Mouse (Mus musculus): ENCODE results near the gene Emilin2. TPM values are rescaled to one million over a fixed set of nuclear protein-coding genes. Genes with fewer than 3 reads are reported as not detected.

Gene Emilin2
- total and polyA plus RNA-seq, 3 experiments = 0.34 to 0.38 TPM; not detected in 1

- H3K4me2 ChIP-seq (ENCODE audit: insufficient read depth, low read depth, poor library complexity, severe bottlenecking) = no peak overlapping the region
- H3K36me3 ChIP-seq (replicated peaks in 1 of 2; ENCODE audit: control insufficient read depth in 1 of 2, insufficient read depth in 1 of 2, low read length in 1 of 2) = no peaks in the 10 kb centered on the region
- no peak overlapping the region for H3K27ac ChIP-seq (ENCODE audit: insufficient read depth, low read depth)
- H3K79me2 ChIP-seq (replicated peaks; ENCODE audit: control insufficient read depth, extremely low read depth, insufficient read depth, poor library complexity, severe bottlenecking) = no peaks in the 10 kb centered on the region
- H3K9me3 ChIP-seq (replicated peaks; ENCODE audit: low read length) = no peaks in the 10 kb centered on the region
- no peak overlapping the region for H3K9ac ChIP-seq (ENCODE audit: insufficient read depth, low read depth)
- no peaks in the 10 kb centered on the region for H3K4me1 ChIP-seq (ENCODE audit: control insufficient read depth in 1 of 2, insufficient read depth in 2 of 2)
- no peaks in the 10 kb centered on the region for H3K27me3 ChIP-seq (replicated peaks)
- dilution Hi-C loops (cut with MboI; ENCODE audit: extremely low pct_ligation_motif_present, extremely low pct_unique_long_range_greater_than_20kb, low sequenced_read_pairs) = no loop called here
- H3K4me3 ChIP-seq (replicated peaks in 1 of 3; ENCODE audit: low read depth in 2 of 3, low read length in 2 of 3, poor library complexity in 1 of 3) = no peak overlapping the region
- no peak for DNase-seq (ENCODE audit: extremely low read depth)
- no peak for TF ChIP-seq HCFC1 (IDR thresholded peaks at IDR 0.05; ENCODE audit: low read depth, low read length)
- TF ChIP-seq BHLHE40 (IDR thresholded peaks at IDR 0.05; ENCODE audit: low read depth, low read length) = no peak
- no peak for TF ChIP-seq MXI1 (IDR thresholded peaks at IDR 0.05; ENCODE audit: low read depth, low read length)
- TF ChIP-seq ZKSCAN1 (IDR thresholded peaks at IDR 0.05; ENCODE audit: borderline replicate concordance, low read depth, low read length) = no peak
- no peak for TF ChIP-seq SIN3A (IDR thresholded peaks at IDR 0.05; ENCODE audit: low read length)
- TF ChIP-seq E2F4 (IDR thresholded peaks at IDR 0.05; ENCODE audit: insufficient replicate concordance, low read depth, low read length) = no peak
- no peak for TF ChIP-seq TCF12 (IDR thresholded peaks at IDR 0.05; ENCODE audit: low read depth, low read length)
- no peak for TF ChIP-seq ZC3H11A (IDR thresholded peaks at IDR 0.05; ENCODE audit: low read depth, low read length)
- in situ Hi-C loops (cut with MboI; ENCODE audit: low pct_ligation_motif_present, low pct_unique_long_range_greater_than_20kb, low sequenced_read_pairs) = no loop called here
Measured at GRCm38 (mm10) chr17:71273901-71274300, 37.9 kb downstream of the Emilin2 start.

GRCm38 (mm10) chr17:71268599-71268998, 43.2 kb downstream of the Emilin2 start:
- Histone ChIP-seq H3K4me2 (ENCODE audit: insufficient read depth, low read depth, poor library complexity, severe bottlenecking) (no peak overlapping the region), H3K4me3 (replicated peaks in 1 of 3; ENCODE audit: low read depth in 2 of 3, low read length in 2 of 3, poor library complexity in 1 of 3) (no peak overlapping the region), H3K9ac (ENCODE audit: insufficient read depth, low read depth) (no peak overlapping the region), H3K79me2 (replicated peaks; ENCODE audit: control insufficient read depth, extremely low read depth, insufficient read depth, poor library complexity, severe bottlenecking) (no peaks in the 10 kb centered on the region), H3K4me1 (ENCODE audit: control insufficient read depth in 1 of 2, insufficient read depth in 2 of 2) (no peaks in the 10 kb centered on the region), H3K27me3 (replicated peaks) (no peaks in the 10 kb centered on the region), H3K27ac (ENCODE audit: insufficient read depth, low read depth) (no peak overlapping the region), H3K9me3 (replicated peaks; ENCODE audit: low read length) (no peaks in the 10 kb centered on the region), H3K36me3 (replicated peaks in 1 of 2; ENCODE audit: control insufficient read depth in 1 of 2, insufficient read depth in 1 of 2, low read length in 1 of 2) (no peaks in the 10 kb centered on the region)
- dilution Hi-C loops (cut with MboI; ENCODE audit: extremely low pct_ligation_motif_present, extremely low pct_unique_long_range_greater_than_20kb, low sequenced_read_pairs) = no loop called here
- in situ Hi-C loops (cut with MboI; ENCODE audit: low pct_ligation_motif_present, low pct_unique_long_range_greater_than_20kb, low sequenced_read_pairs) = no loop called here
- no peak for DNase-seq (ENCODE audit: extremely low read depth)
- TF ChIP-seq POLR2A (IDR thresholded peaks at IDR 0.05; ENCODE audit: low read depth, low read length) (no peak), IRF4 (IDR thresholded peaks at IDR 0.05; ENCODE audit: low read depth, low read length) (no peak), GABPA (IDR thresholded peaks at IDR 0.05; ENCODE audit: insufficient replicate concordance, low read depth, low read length) (no peak), USF2 (conservative IDR thresholded peaks at IDR 0.05; ENCODE audit: low read depth, low read length) (no peak), UBTF (IDR thresholded peaks at IDR 0.05; ENCODE audit: low read depth, low read length) (no peak), SIN3A (IDR thresholded peaks at IDR 0.05; ENCODE audit: low read length) (no peak), ETS1 (conservative IDR thresholded peaks at IDR 0.05; ENCODE audit: low read depth, low read length) (no peak), USF1 (IDR thresholded peaks at IDR 0.05; ENCODE audit: low read depth, low read length) (no peak), MEF2A (IDR thresholded peaks at IDR 0.05; ENCODE audit: borderline replicate concordance, low read depth, low read length) (no peak), ZNF384 (IDR thresholded peaks at IDR 0.05; ENCODE audit: low read depth, low read length) (no peak), HCFC1 (IDR thresholded peaks at IDR 0.05; ENCODE audit: low read depth, low read length) (no peak)

All from CH12.LX (cell line).